Mouse (Mus musculus) olfactory bulb, adult 2 months (tissue): ENCODE data around the gene Slc22a5.

Source experiments
- CTCF ChIP-seq: fragments of 200-500 bp; IDR thresholded peaks from 2 replicates; pipeline ENCODE4 v1.5.1; 2012; ENCODE audit warnings: low read depth, mild to moderate bottlenecking, low read length, moderate library complexity; ENCODE audit not compliant: insufficient read depth
- POLR2A ChIP-seq: fragments of 200-500 bp; IDR thresholded peaks from 2 replicates; pipeline ENCODE4 v1.6.1; 2012; ENCODE audit warnings: mild to moderate bottlenecking, low read depth, low read length, moderate library complexity; ENCODE audit not compliant: insufficient read depth

- TF ChIP-seq CTCF: no peak
- TF ChIP-seq POLR2A: no peak
These were observed 52.3 kb downstream of the Slc22a5 start for GRCm38 (mm10) chr11:53839147-53839546.
